Mouse (Mus musculus) liver, embryonic 14.5 days (tissue): ENCODE measurements around the gene Gm43191. TPM values are rescaled to one million over a fixed set of nuclear protein-coding genes. Genes with fewer than 3 reads are reported as not detected.

ENCODE experiments used
- ATAC-seq: fragments of 200-750 bp; cut with Nextera tagmentation; 2 replicates; pipeline ENCODE4 v1.8.0; 2017; ENCODE audit warnings: moderate number of reproducible peaks, mild to moderate bottlenecking, moderate library complexity; ENCODE audit not compliant: insufficient read depth
- DNase-seq, 3 experiments: peaks; one replicate each; pipeline ENCODE4 v3.0.0-alpha.2; 2012 to 2013; ENCODE audit warnings: low read depth in 3 of 3, low spot score in 3 of 3
- H3K27ac ChIP-seq: fragments of 300-500 bp; sonication (generic); 2 replicates; pipeline ENCODE4 v1.5.1; 2014; ENCODE audit warnings: moderate library complexity, mild to moderate bottlenecking, control low read depth, inconsistent platforms
- H3K27me3 ChIP-seq: fragments of 300-500 bp; sonication (generic); 2 replicates; pipeline ENCODE4 v1.6.1; 2014; ENCODE audit warnings: mild to moderate bottlenecking, low read length, moderate library complexity; ENCODE audit not compliant: control insufficient read depth, insufficient read depth
- H3K36me3 ChIP-seq: fragments of 300-500 bp; sonication (generic); replicated peaks from 2 replicates; pipeline ENCODE4 v1.6.1; 2014; ENCODE audit warnings: low read depth; ENCODE audit not compliant: control insufficient read depth, insufficient read depth
- H3K4me1 ChIP-seq, 2 experiments: fragments of 200-500 bp in 1 of 2; fragments of 300-500 bp in 1 of 2; sonication (generic) in 1 of 2; replicated peaks; 2 replicates each; pipeline ENCODE4 v1.6.1; 2012 to 2014; ENCODE audit warnings: antibody characterized with exemption in 1 of 2, inconsistent platforms in 1 of 2, low read length in 1 of 2; ENCODE audit not compliant: control insufficient read depth in 2 of 2, insufficient read depth in 2 of 2
- H3K4me2 ChIP-seq: fragments of 300-500 bp; sonication (generic); 2 replicates; pipeline ENCODE4 v1.6.1; 2014; ENCODE audit warnings: low read depth, mild to moderate bottlenecking, control low read depth, moderate library complexity
- H3K4me3 ChIP-seq, 2 experiments: fragments of 200-500 bp in 1 of 2; fragments of 300-500 bp in 1 of 2; sonication (generic) in 1 of 2; 2 replicates each; pipeline ENCODE4 v1.5.1; 2012 to 2014; ENCODE audit warnings: low read depth in 2 of 2, low read length in 2 of 2, mild to moderate bottlenecking in 2 of 2, control low read depth in 1 of 2, inconsistent platforms in 1 of 2, moderate library complexity in 1 of 2; ENCODE audit not compliant: insufficient read depth in 1 of 2
- H3K9ac ChIP-seq: fragments of 300-500 bp; sonication (generic); replicated peaks from 2 replicates; pipeline ENCODE4 v1.6.1; 2014; ENCODE audit warnings: mild to moderate bottlenecking, control low read depth, moderate library complexity
- H3K9me3 ChIP-seq: fragments of 300-500 bp; sonication (generic); 2 replicates; pipeline ENCODE4 v1.6.1; 2016; ENCODE audit warnings: low read length, mixed read lengths; ENCODE audit not compliant: control insufficient read depth
- CTCF ChIP-seq: IDR thresholded peaks from 2 replicates; pipeline ENCODE4 v1.5.1; 2016; ENCODE audit warnings: antibody characterized with exemption, low read depth, control low read depth
- EP300 ChIP-seq: IDR thresholded peaks from 2 replicates; pipeline ENCODE4 v1.6.1; 2016; ENCODE audit warnings: antibody characterized with exemption, low read depth
- WGBS: fragments of 180-500 bp; shearing (Covaris S2); extraction: QIAGEN DNeasy Blood & Tissue Kit; methylation state at CpG from one replicate; pipeline ENCODE4 v1.1.7; 2014; ENCODE audit not compliant: insufficient replicate concordance; 5-methylcytosine and 5-hydroxymethylcytosine counted together
- polyA plus RNA-seq, 2 experiments: library from polyadenylated mRNA; depleted of rRNA in 1 of 2; stranded (reverse) in 1 of 2; unstranded in 1 of 2; fragments of >200 nt; fragmentation: Nextera tagmentation in 1 of 2; extraction: Ambion mirVana in 1 of 2; gene quantifications; 2 replicates each; pipeline versions ENCODE4 v1.2.1 to v1.2.3; 2012 to 2014

The Gm43191 gene
- polyA plus RNA-seq, 2 experiments = not detected

DNA sequence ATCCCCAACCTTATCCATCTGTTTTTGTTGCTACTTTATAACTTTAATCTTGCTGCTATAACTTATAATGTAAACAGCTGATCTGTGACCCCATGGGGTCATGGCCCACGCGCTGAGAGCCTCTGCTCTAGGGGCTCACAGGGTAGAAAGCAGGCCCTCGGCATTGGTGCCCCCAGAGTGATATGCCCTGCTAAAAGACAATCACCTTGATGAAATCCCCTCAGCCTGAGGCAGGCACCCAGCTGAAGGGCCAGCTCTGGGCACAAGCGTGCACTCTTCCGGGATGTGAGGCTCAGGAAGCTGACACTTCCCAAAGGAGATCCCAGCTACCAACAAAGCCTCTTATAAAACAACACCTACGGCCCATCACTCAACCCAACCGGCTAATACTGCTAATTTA lies 42.5 kb downstream of the Gm43191 start:
- H3K4me3 ChIP-seq = no peak overlapping the region
- no peak for DNase-seq
- no peaks in the 10 kb centered on the region; a peak in 1 of 4 replicates for H3K4me1 ChIP-seq
- H3K9ac ChIP-seq = no peak overlapping the region
- no peak for ATAC-seq
- no peaks in the 10 kb centered on the region for H3K9me3 ChIP-seq
- no peak overlapping the region for H3K27ac ChIP-seq
- H3K36me3 ChIP-seq = peaks cover 54% of the 10 kb centered on the region
- WGBS = 87% methylated on average over 7 of the region's 7 CpGs
- no peak for TF ChIP-seq CTCF
- no peak for TF ChIP-seq EP300
- H3K4me2 ChIP-seq = no peak overlapping the region
- no peaks in the 10 kb centered on the region for H3K27me3 ChIP-seq

DNA sequence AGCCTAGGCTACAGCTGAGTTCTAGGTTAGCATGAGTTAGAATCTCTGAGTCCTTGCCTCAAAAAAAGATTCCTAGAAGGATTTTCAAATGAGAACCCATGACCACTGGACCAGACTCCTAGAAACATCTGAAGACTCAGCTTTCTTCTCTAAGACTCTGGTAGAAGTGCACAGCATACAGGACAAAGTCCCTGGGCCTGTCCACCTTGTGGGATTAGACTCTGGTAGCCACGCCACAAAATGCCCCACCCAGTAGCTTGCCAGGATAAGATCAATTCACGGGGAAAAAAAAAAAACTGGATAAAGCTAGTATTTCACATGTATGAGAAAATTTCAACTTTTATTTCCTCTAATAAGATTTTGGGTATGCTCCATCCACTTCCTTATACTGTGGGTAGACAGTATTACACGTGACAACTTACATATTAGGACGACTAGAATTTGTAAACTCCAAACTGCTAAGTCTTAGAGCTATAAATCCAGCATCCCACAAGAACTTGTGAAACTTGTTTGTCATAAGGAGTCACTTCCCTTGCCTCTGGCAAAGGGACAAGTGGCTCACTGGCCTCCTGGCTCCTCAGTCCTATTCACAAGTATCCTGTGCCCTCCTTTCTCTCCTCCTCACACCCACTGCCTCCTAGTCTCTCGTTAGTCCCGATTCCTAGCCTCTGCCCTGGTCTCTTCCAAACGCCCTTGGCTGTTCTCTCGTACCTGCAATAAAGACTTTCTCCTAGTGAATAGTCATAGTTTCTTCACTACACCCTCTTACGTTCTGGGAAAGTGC lies 43.2 kb downstream of the Gm43191 start:
- ATAC-seq = no peak
- no peak overlapping the region for H3K27ac ChIP-seq

DNA sequence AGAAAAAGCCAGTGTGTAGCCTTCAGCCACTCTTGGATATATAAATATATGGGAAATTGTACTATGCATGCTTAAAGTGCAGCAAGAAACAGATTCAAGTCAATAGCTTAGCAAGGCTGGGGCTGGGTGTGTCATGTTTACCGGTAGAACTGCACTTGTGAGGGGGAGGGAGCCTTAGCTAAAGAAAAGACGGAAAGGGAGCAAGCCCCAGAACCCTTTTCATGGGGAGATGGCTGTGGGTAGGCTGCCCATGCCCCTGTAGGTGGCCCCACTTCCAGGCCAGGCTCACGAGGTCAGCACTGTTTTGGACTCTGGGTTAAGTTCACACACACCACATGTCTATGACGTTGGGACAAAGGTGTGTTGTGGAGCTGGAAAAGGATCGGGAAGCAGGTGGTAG lies 45.3 kb downstream of the Gm43191 start:
- no peak overlapping the region for H3K9ac ChIP-seq
- no peak overlapping the region for H3K27ac ChIP-seq
- TF ChIP-seq EP300 (no peak), CTCF (no peak)
- H3K27me3 ChIP-seq = no peaks in the 10 kb centered on the region
- peaks cover 50% of the 10 kb centered on the region for H3K36me3 ChIP-seq
- ATAC-seq = no peak
- DNase-seq = no peak
- H3K4me1 ChIP-seq = no peaks in the 10 kb centered on the region; a peak in 1 of 4 replicates
- 68% methylated on average over 5 of the region's 5 CpGs for WGBS
- no peak overlapping the region for H3K4me3 ChIP-seq
- no peak overlapping the region for H3K4me2 ChIP-seq
- no peaks in the 10 kb centered on the region for H3K9me3 ChIP-seq

More for the DNA sequence above, 43.2 kb downstream of the Gm43191 start:
- H3K9me3 ChIP-seq = no peaks in the 10 kb centered on the region
- TF ChIP-seq EP300 = no peak
- TF ChIP-seq CTCF = no peak
- H3K36me3 ChIP-seq = peaks cover 52% of the 10 kb centered on the region
- no peak overlapping the region for H3K9ac ChIP-seq
- H3K27me3 ChIP-seq = no peaks in the 10 kb centered on the region
- 72% methylated on average over 9 of the region's 9 CpGs for WGBS
- DNase-seq = no peak
- H3K4me3 ChIP-seq = no peak overlapping the region
- H3K4me1 ChIP-seq = no peaks in the 10 kb centered on the region; a peak in 1 of 4 replicates
- no peak overlapping the region for H3K4me2 ChIP-seq

DNA sequence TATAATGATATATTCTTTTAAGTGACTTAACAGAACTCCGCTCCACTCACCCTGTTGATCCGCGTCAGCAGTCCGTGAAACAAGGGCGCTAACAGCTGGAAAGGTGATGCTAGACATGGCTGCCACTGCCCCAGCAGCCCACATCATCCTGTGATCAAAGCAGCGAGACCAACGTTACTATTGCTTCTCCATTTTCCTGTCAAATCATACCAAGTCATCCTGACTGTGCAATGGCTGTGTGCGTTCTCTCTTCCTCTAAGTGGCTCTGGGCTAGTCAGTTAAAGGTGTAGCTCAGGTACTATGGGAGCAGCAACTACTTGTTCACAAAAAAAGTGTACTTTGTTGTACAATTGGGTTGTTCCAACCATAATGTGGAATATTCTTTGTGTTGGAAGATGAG lies 46.2 kb downstream of the Gm43191 start:
- ATAC-seq = no peak
- no peak overlapping the region for H3K27ac ChIP-seq
- no peak for TF ChIP-seq CTCF
- TF ChIP-seq EP300 = no peak
- H3K9me3 ChIP-seq = no peaks in the 10 kb centered on the region
- H3K4me2 ChIP-seq = no peak overlapping the region
- no peaks in the 10 kb centered on the region for H3K27me3 ChIP-seq
- H3K9ac ChIP-seq = no peak overlapping the region
- no peak overlapping the region for H3K4me3 ChIP-seq
- DNase-seq = no peak
- peaks cover 51% of the 10 kb centered on the region for H3K36me3 ChIP-seq
- H3K4me1 ChIP-seq = no peaks in the 10 kb centered on the region
- 84% methylated on average over 8 of the region's 8 CpGs for WGBS

DNA sequence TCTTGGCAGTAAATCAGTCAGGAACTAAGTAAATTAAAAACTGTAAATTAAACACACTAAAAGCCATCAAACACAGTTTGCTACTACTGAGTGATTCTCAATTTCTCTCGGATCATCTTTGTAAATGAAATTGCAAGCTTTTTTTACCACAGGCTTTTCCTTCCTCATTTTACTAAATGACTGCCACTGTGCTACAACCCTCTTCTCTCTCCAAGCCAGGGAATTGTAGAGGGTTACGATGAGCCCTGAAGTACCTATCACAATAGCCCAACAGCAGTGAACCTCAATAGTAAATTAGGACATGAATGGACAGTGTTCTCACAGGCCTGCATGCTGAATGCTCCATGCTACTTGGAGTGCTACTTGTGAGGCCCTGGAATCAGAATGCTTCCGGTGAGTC lies 47.0 kb downstream of the Gm43191 start:
- Histone ChIP-seq H3K9ac (no peak overlapping the region), H3K4me3 (no peak overlapping the region), H3K4me2 (no peak overlapping the region), H3K4me1 (no peaks in the 10 kb centered on the region), H3K36me3 (peaks cover 47% of the 10 kb centered on the region), H3K27me3 (no peaks in the 10 kb centered on the region), H3K9me3 (no peaks in the 10 kb centered on the region), H3K27ac (no peak overlapping the region)
- 70% methylated on average over 3 of the region's 3 CpGs for WGBS
- DNase-seq (no peak), ATAC-seq (no peak)
- TF ChIP-seq CTCF (no peak), EP300 (no peak)
